Mouse (Mus musculus) kidney, embryonic 16.5 days (tissue): ENCODE results near the gene Cryaa. TPM values are rescaled to one million over a fixed set of nuclear protein-coding genes. Genes with fewer than 3 reads are reported as not detected.

Experiments used
- ATAC-seq: fragments of 200-750 bp; cut with Nextera tagmentation; 2 replicates; pipeline ENCODE4 v1.8.0; 2017; ENCODE audit warnings: moderate TSS enrichment; ENCODE audit not compliant: low FRiP score, low TSS enrichment
- H3K27ac ChIP-seq: fragments of 300-500 bp; sonication (generic); 2 replicates; pipeline ENCODE4 v1.5.1; 2014; ENCODE audit warnings: low read length
- H3K27me3 ChIP-seq: fragments of 300-500 bp; sonication (generic); 2 replicates; pipeline ENCODE4 v1.6.1; 2014; ENCODE audit warnings: low read length, control low read depth, mixed read lengths; ENCODE audit not compliant: insufficient read depth
- H3K36me3 ChIP-seq: fragments of 300-500 bp; sonication (generic); 2 replicates; pipeline ENCODE4 v1.6.1; 2014; ENCODE audit warnings: low read length, control low read depth, mixed read lengths; ENCODE audit not compliant: insufficient read depth
- H3K4me1 ChIP-seq: fragments of 300-500 bp; sonication (generic); 2 replicates; pipeline ENCODE4 v1.6.1; 2014; ENCODE audit warnings: low read length, control low read depth, mixed read lengths; ENCODE audit not compliant: insufficient read depth
- H3K4me2 ChIP-seq: fragments of 300-500 bp; sonication (generic); replicated peaks from 2 replicates; pipeline ENCODE4 v1.6.1; 2014; ENCODE audit warnings: low read depth, low read length
- H3K4me3 ChIP-seq: fragments of 300-500 bp; sonication (generic); 2 replicates; pipeline ENCODE4 v1.5.1; 2014; ENCODE audit warnings: mild to moderate bottlenecking, low read length
- H3K9ac ChIP-seq: fragments of 300-500 bp; sonication (generic); replicated peaks from 2 replicates; pipeline ENCODE4 v1.6.1; 2014; ENCODE audit warnings: low read length
- H3K9me3 ChIP-seq: fragments of 300-500 bp; sonication (generic); 2 replicates; pipeline ENCODE4 v1.6.1; 2016; ENCODE audit warnings: low read length, control low read depth
- WGBS: fragments of 180-500 bp; shearing (Covaris S2); extraction: QIAGEN DNeasy Blood & Tissue Kit; methylation state at CpG from one replicate; pipeline ENCODE4 v1.1.7; 2014; 5-methylcytosine and 5-hydroxymethylcytosine counted together
- polyA plus RNA-seq: library from polyadenylated mRNA; unstranded; fragments of >200 nt; fragmentation: Nextera tagmentation; extraction: Ambion mirVana; gene quantifications from 2 replicates; pipeline ENCODE4 v1.2.1, GENCODE M21; 2015

The Cryaa gene
- polyA plus RNA-seq, 1 experiment from 2014 or later, result not detected

- ATAC-seq, result no peak
- Histone ChIP-seq H3K4me2 (no peak overlapping the region), H3K27me3 (no peaks in the 10 kb centered on the region), H3K36me3 (no peaks in the 10 kb centered on the region), H3K4me1 (no peaks in the 10 kb centered on the region), H3K9me3 (no peaks in the 10 kb centered on the region), H3K4me3 (no peak overlapping the region), H3K27ac (no peak overlapping the region), H3K9ac (no peak overlapping the region)
- 62% methylated on average over 6 of the region's 6 CpGs for WGBS
These were observed 25.8 kb downstream of the Cryaa start for GRCm38 (mm10) chr17:31703276-31703980.

GRCm38 (mm10) chr17:31705271-31706020 is 27.8 kb downstream of the Cryaa start:
- ATAC-seq, result no peak
- 55% methylated on average over 20 of the region's 20 CpGs for WGBS
- Histone ChIP-seq H3K4me3 (no peak overlapping the region), H3K9me3 (no peaks in the 10 kb centered on the region), H3K9ac (no peak overlapping the region), H3K4me2 (no peak overlapping the region), H3K27ac (no peak overlapping the region), H3K4me1 (no peaks in the 10 kb centered on the region), H3K27me3 (no peaks in the 10 kb centered on the region), H3K36me3 (no peaks in the 10 kb centered on the region)

- Histone ChIP-seq H3K9ac (no peak overlapping the region), H3K4me1 (no peaks in the 10 kb centered on the region), H3K27ac (no peak overlapping the region), H3K4me3 (no peak overlapping the region), H3K9me3 (no peaks in the 10 kb centered on the region), H3K27me3 (no peaks in the 10 kb centered on the region), H3K4me2 (no peak overlapping the region), H3K36me3 (no peaks in the 10 kb centered on the region)
- 55% methylated on average over 7 of the region's 7 CpGs for WGBS
- no peak for ATAC-seq
These were observed 31.6 kb downstream of the Cryaa start for GRCm38 (mm10) chr17:31709121-31709741.

- peak; percentile 81 for ATAC-seq
- H3K4me3 ChIP-seq, result no peak overlapping the region
- no peaks in the 10 kb centered on the region for H3K9me3 ChIP-seq
- no peak overlapping the region for H3K9ac ChIP-seq
- H3K27ac ChIP-seq, result no peak overlapping the region
- H3K4me1 ChIP-seq, result no peaks in the 10 kb centered on the region
- no peak overlapping the region for H3K4me2 ChIP-seq
- no peaks in the 10 kb centered on the region for H3K36me3 ChIP-seq
- no peaks in the 10 kb centered on the region for H3K27me3 ChIP-seq
- whole genome bisulfite sequencing, result 48% methylated on average over 8 of the region's 8 CpGs
These were observed 32.8 kb downstream of the Cryaa start for GRCm38 (mm10) chr17:31710455-31710854.

DNA sequence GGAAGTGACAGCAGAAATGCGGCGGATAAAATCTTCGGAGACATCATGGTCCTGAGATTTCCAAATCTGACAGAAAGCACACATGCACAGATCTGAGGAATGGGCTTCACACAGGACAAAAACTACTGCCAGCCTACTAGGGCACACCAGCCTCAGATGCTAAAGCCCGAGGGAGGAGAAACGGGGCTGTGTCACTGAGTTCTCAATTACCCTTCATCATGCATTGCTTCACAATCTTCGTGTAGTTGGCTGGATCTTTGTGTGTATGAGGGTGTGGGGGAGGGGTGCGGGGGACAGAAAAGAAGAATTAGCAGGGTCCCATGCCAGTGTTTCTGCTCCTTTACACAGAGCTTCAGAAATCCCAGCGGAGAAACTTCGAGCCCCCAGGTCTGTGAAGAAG is 36.1 kb downstream of the Cryaa start:
- Histone ChIP-seq H3K4me1 (no peaks in the 10 kb centered on the region), H3K9ac (no peak overlapping the region), H3K27me3 (no peaks in the 10 kb centered on the region), H3K9me3 (no peaks in the 10 kb centered on the region), H3K4me2 (no peak overlapping the region), H3K36me3 (no peaks in the 10 kb centered on the region), H3K27ac (no peak overlapping the region), H3K4me3 (no peak overlapping the region)
- ATAC-seq, result no peak
- 81% methylated on average over 9 of the region's 9 CpGs for WGBS

DNA sequence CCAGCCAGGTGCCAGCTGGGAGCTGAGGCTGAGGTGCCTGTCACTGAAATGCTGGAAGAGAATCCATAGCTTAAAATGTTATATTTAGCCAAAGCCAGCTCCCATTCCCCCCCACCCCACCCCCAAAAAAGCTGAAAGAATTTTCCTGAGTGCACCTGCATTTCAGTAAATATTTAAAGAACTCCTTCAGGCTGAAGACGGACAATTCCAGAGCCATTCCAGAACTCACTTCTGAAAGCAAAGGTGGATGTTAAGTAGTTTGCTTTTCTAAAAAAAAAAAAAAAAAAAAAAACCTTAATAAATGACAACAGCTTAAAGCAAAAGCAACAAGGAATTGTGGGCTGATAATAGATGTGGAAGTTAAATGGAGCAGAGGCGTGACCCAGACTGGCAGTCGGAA is 36.5 kb downstream of the Cryaa start:
- Histone ChIP-seq H3K36me3 (no peaks in the 10 kb centered on the region), H3K9me3 (no peaks in the 10 kb centered on the region), H3K4me3 (no peak overlapping the region), H3K9ac (no peak overlapping the region), H3K4me1 (no peaks in the 10 kb centered on the region), H3K4me2 (no peak overlapping the region), H3K27me3 (no peaks in the 10 kb centered on the region), H3K27ac (no peak overlapping the region)
- no peak for ATAC-seq
- WGBS, result 85% methylated on average over 3 of the region's 3 CpGs

DNA sequence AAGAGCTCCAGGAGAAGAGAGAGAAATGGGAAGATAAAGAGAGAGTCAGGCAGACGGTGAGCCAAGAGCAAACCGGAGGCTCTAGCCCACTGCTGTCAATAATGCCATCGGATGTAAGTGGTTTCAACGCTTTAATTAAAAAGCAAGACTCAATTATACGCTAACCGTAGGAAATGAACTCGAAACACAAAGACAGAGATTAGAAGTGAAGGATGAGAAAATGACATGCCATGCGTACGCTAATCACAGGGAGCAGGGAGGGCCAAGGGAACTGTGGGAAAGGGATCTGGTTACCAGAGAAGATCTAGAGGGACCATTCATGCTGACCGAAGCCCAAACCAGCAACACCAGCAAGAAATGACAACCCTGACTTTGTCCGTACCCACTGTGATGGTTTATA is 37.4 kb downstream of the Cryaa start:
- ATAC-seq, result no peak
- H3K9ac ChIP-seq, result no peak overlapping the region
- 85% methylated on average over 11 of the region's 11 CpGs for WGBS
- no peak overlapping the region for H3K4me2 ChIP-seq
- H3K4me3 ChIP-seq, result no peak overlapping the region
- no peaks in the 10 kb centered on the region for H3K4me1 ChIP-seq
- no peaks in the 10 kb centered on the region for H3K36me3 ChIP-seq
- H3K9me3 ChIP-seq, result no peaks in the 10 kb centered on the region
- no peaks in the 10 kb centered on the region for H3K27me3 ChIP-seq
- no peak overlapping the region for H3K27ac ChIP-seq

GRCm38 (mm10) chr17:31721637-31722036 is 44.0 kb downstream of the Cryaa start:
- Histone ChIP-seq H3K27ac (no peak overlapping the region), H3K4me2 (no peak overlapping the region), H3K36me3 (no peaks in the 10 kb centered on the region), H3K4me3 (no peak overlapping the region), H3K4me1 (no peaks in the 10 kb centered on the region), H3K9me3 (no peaks in the 10 kb centered on the region), H3K9ac (no peak overlapping the region), H3K27me3 (no peaks in the 10 kb centered on the region)
- no peak for ATAC-seq
- WGBS, result 74% methylated on average over 6 of the region's 6 CpGs

DNA sequence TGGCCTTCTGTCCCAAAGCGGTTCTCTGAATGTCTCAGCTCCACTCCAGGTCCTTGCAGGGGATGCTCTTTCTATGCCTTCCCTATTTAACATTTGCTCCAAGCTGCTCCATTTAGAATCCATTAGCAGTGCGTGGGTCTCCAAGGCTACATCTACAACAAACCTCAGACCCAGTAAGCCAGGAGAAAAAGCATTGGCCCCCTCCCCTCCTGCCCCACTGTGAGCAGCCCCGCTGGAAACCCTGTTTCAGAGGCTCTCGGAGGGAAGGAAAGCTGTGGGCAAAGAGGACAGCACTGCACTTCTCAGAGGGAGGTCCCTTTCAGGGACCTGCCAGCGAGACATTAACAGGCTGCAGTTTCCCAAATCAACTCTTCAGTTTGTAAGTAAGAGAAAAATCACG is 47.8 kb downstream of the Cryaa start:
- Histone ChIP-seq H3K27me3 (no peaks in the 10 kb centered on the region), H3K4me2 (no peak overlapping the region), H3K27ac (no peak overlapping the region), H3K9ac (no peak overlapping the region), H3K4me1 (peaks cover 4% of the 10 kb centered on the region; the same call in 1 of the 2 replicates), H3K4me3 (no peak overlapping the region), H3K36me3 (no peaks in the 10 kb centered on the region), H3K9me3 (no peaks in the 10 kb centered on the region)
- no peak for ATAC-seq
- 56% methylated on average over 6 of the region's 6 CpGs for WGBS

- no peak overlapping the region for H3K27ac ChIP-seq
- no peaks in the 10 kb centered on the region for H3K9me3 ChIP-seq
- H3K36me3 ChIP-seq, result no peaks in the 10 kb centered on the region
- 97% methylated on average over 5 of the region's 5 CpGs for WGBS
- no peak overlapping the region for H3K9ac ChIP-seq
- no peak for ATAC-seq
- no peaks in the 10 kb centered on the region for H3K27me3 ChIP-seq
- H3K4me2 ChIP-seq, result no peak overlapping the region
- peaks cover 4% of the 10 kb centered on the region; the same call in 1 of the 2 replicates for H3K4me1 ChIP-seq
- no peak overlapping the region for H3K4me3 ChIP-seq
These were observed 48.6 kb downstream of the Cryaa start for GRCm38 (mm10) chr17:31726216-31726615.
